Comparison of ENCODE assay signal across 17 mouse cellular contexts in genomic region chr17:31793040-31793439, GRCm38 (mm10).
DNase-seq lines count a peak whose midpoint lies in the region; ATAC-seq and TF ChIP-seq lines count a peak whose summit lies in the region.
"Had no signal": no experiment of that assay in that cellular context is flagged by ENCODE, and none has a peak within 500 bp of the region (broad histone marks: within the 10 kb centered on the region; RNA-seq: fewer than 3 reads in every experiment).

No protein-coding gene starts in this region.

- no peak for DNase-seq in gastrocnemius, adult 2 months
- DNase-seq in gastrocnemius, postnatal 36 days, result no peak
- no peak for DNase-seq in liver, adult 2 months (ENCODE audit: extremely low read depth, low read depth, low spot score)
- DNase-seq in R1 (ENCODE audit: low read depth, low spot score), result peak; percentile 0
- no peak for DNase-seq in right cerebral cortex, postnatal 10 days (ENCODE audit: low spot score in 2 of 2)
- DNase-seq: cerebellum, adult 18-20 months; cerebellum, postnatal 36 days had no signal

- intact Hi-C loops in gastrocnemius, adult 2 months (cut with DNase I), result loop anchor here (5.0 kb wide), 1 partner anchor 59 kb away; no protein-coding TSS in a partner anchor
- intact Hi-C loops in gastrocnemius, postnatal 36 days (cut with DNase I), result loop anchor here (2.0 kb wide), 1 partner anchor 62 kb away; the partner anchor contains the start of gene Sik1

- H3K4me1 ChIP-seq in liver, adult 2 months (ENCODE audit: control insufficient read depth, insufficient read depth, low read length), result peaks cover 16% of the 10 kb centered on the region
- peaks cover 23% of the 10 kb centered on the region for H3K4me1 ChIP-seq in liver, embryonic 12.5 days
- peaks cover 24% of the 10 kb centered on the region for H3K4me1 ChIP-seq in limb, embryonic 12.5 days (replicated peaks)
- H3K4me1 ChIP-seq in forebrain, embryonic 12.5 days, result peaks cover 30% of the 10 kb centered on the region

- TF ChIP-seq POLR2A in liver, adult 2 months (IDR thresholded peaks at IDR 0.05; ENCODE audit: extremely low read depth, insufficient read depth, low read length), result no peak

- H3K4me2 ChIP-seq in liver, embryonic 12.5 days, result no peak overlapping the region
- no peak overlapping the region for H3K4me2 ChIP-seq in limb, embryonic 12.5 days
- H3K4me2 ChIP-seq in forebrain, embryonic 12.5 days, result no peak overlapping the region
- H3K4me2 ChIP-seq: heart, embryonic 13.5 days; hindbrain, embryonic 15.5 days had no signal

- no peak for TF ChIP-seq CTCF in gastrocnemius, adult 2 months (IDR thresholded peaks at IDR 0.05)
- TF ChIP-seq CTCF in liver, adult 2 months (IDR thresholded peaks at IDR 0.05; ENCODE audit: low read depth, low read length), result no peak

- H3K27me3 ChIP-seq in liver, adult 2 months (ENCODE audit: control insufficient read depth, insufficient read depth, low read length), result no peaks in the 10 kb centered on the region
- peaks cover 7% of the 10 kb centered on the region; the same call in 1 of the 2 replicates for H3K27me3 ChIP-seq in liver, embryonic 12.5 days (replicated peaks)
- no peaks in the 10 kb centered on the region; the same call in none of the 2 replicates for H3K27me3 ChIP-seq in limb, embryonic 12.5 days
- peaks cover 11% of the 10 kb centered on the region; the same call in 1 of the 2 replicates for H3K27me3 ChIP-seq in forebrain, embryonic 12.5 days
- H3K27me3 ChIP-seq: hindbrain, embryonic 15.5 days had no signal

- no peak overlapping the region for H3K4me3 ChIP-seq in gastrocnemius, adult 2 months
- H3K4me3 ChIP-seq in liver, adult 2 months (ENCODE audit: insufficient read depth, low read depth, low read length), result no peak overlapping the region
- no peak overlapping the region for H3K4me3 ChIP-seq in liver, embryonic 12.5 days
- no peak overlapping the region for H3K4me3 ChIP-seq in limb, embryonic 12.5 days (replicated peaks)
- no peak overlapping the region for H3K4me3 ChIP-seq in forebrain, embryonic 12.5 days (replicated peaks)
- H3K4me3 ChIP-seq: heart, embryonic 13.5 days; hindbrain, embryonic 15.5 days; myocyte had no signal

- no peak overlapping the region for H3K9ac ChIP-seq in liver, adult 2 months (ENCODE audit: low read depth, low read length)
- no peak overlapping the region for H3K9ac ChIP-seq in liver, embryonic 12.5 days
- H3K9ac ChIP-seq in limb, embryonic 12.5 days (replicated peaks), result no peak overlapping the region
- no peak overlapping the region for H3K9ac ChIP-seq in forebrain, embryonic 12.5 days
- H3K9ac ChIP-seq: hindbrain, embryonic 15.5 days; liver, postnatal 0 days had no signal

- WGBS in liver, adult 2 months, result 82% methylated on average over 5 of the region's 5 CpGs
- WGBS in liver, embryonic 12.5 days (ENCODE audit: insufficient replicate concordance), result 67% methylated on average over 5 of the region's 5 CpGs
- 89% methylated on average over 5 of the region's 5 CpGs for WGBS in limb, embryonic 12.5 days
- WGBS in forebrain, embryonic 12.5 days, result 93% methylated on average over 5 of the region's 5 CpGs

- H3K9me3 ChIP-seq in liver, embryonic 12.5 days (replicated peaks), result no peaks in the 10 kb centered on the region
- H3K9me3 ChIP-seq in limb, embryonic 12.5 days, result no peaks in the 10 kb centered on the region
- no peaks in the 10 kb centered on the region for H3K9me3 ChIP-seq in forebrain, embryonic 12.5 days
- H3K9me3 ChIP-seq: G1E; heart, embryonic 13.5 days; hindbrain, embryonic 15.5 days had no signal

- peak overlapping the region; percentile 63 for H3K27ac ChIP-seq in gastrocnemius, adult 2 months
- peak overlapping the region; percentile 37 for H3K27ac ChIP-seq in liver, adult 2 months (replicated peaks; ENCODE audit: insufficient read depth, low read depth, low read length)
- no peak overlapping the region for H3K27ac ChIP-seq in liver, embryonic 12.5 days
- H3K27ac ChIP-seq in limb, embryonic 12.5 days, result peak overlapping the region; percentile 30; the same call in 1 of the 2 replicates
- H3K27ac ChIP-seq in forebrain, embryonic 12.5 days, result no peak overlapping the region
- H3K27ac ChIP-seq: heart, embryonic 13.5 days had no signal

- ATAC-seq in liver, embryonic 12.5 days, result no peak
- no peak for ATAC-seq in limb, embryonic 12.5 days (ENCODE audit: insufficient number of reproducible peaks, insufficient read depth, low FRiP score, low TSS enrichment, low read depth)
- no peak for ATAC-seq in forebrain, embryonic 12.5 days (ENCODE audit: low FRiP score)
- ATAC-seq: forebrain, embryonic 16.5 days; intestine, postnatal 0 days; liver, postnatal 0 days had no signal

- no peaks in the 10 kb centered on the region for H3K79me2 ChIP-seq in liver, adult 2 months (ENCODE audit: control insufficient read depth, insufficient read depth, low read length)

- no peaks in the 10 kb centered on the region for H3K36me3 ChIP-seq in liver, adult 2 months (ENCODE audit: control insufficient read depth, insufficient read depth, low read length)
- H3K36me3 ChIP-seq in liver, embryonic 12.5 days, result no peaks in the 10 kb centered on the region
- no peaks in the 10 kb centered on the region for H3K36me3 ChIP-seq in limb, embryonic 12.5 days
- no peaks in the 10 kb centered on the region for H3K36me3 ChIP-seq in forebrain, embryonic 12.5 days (replicated peaks)
- H3K36me3 ChIP-seq: G1E; heart, embryonic 13.5 days; hindbrain, embryonic 15.5 days had no signal

Comparison
In these comparisons a context has a peak if more than half of its experiments do, and no peak if none do; other contexts are left out.
1. H3K27ac ChIP-seq: peak in gastrocnemius, adult 2 months (single experiment), liver, adult 2 months (single experiment) and limb, embryonic 12.5 days (single experiment); none in liver, embryonic 12.5 days (single experiment) and forebrain, embryonic 12.5 days (single experiment).